Mouse (Mus musculus): ENCODE data around the gene Gucd1. TPM values are rescaled to one million over a fixed set of nuclear protein-coding genes. Genes with fewer than 3 reads are reported as not detected.

Gene Gucd1
- total and polyA plus RNA-seq, 3 experiments: 16.8 to 19.0 (median 18.0) TPM

- H3K27me3 ChIP-seq (replicated peaks): peaks cover 8% of the 10 kb centered on the region
- dilution Hi-C loops (cut with MboI; ENCODE audit: extremely low pct_ligation_motif_present, extremely low pct_unique_long_range_greater_than_20kb, low sequenced_read_pairs): no loop called here
- H3K36me3 ChIP-seq (replicated peaks in 1 of 2; ENCODE audit: control insufficient read depth in 1 of 2, insufficient read depth in 1 of 2, low read length in 1 of 2): no peaks in the 10 kb centered on the region
These were observed 37.8 kb upstream of the Gucd1 start for GRCm38 (mm10) chr10:75555557-75555956.

GRCm38 (mm10) chr10:75554090-75554489, 36.3 kb upstream of the Gucd1 start:
- H3K9ac ChIP-seq (ENCODE audit: insufficient read depth, low read depth): no peak overlapping the region
- no peak for TF ChIP-seq TCF12 (IDR thresholded peaks at IDR 0.05; ENCODE audit: low read depth, low read length)
- TF ChIP-seq MEF2A (IDR thresholded peaks at IDR 0.05; ENCODE audit: borderline replicate concordance, low read depth, low read length): no peak
- TF ChIP-seq MXI1 (IDR thresholded peaks at IDR 0.05; ENCODE audit: low read depth, low read length): no peak
- TF ChIP-seq POLR2AphosphoS2 (IDR thresholded peaks at IDR 0.05; ENCODE audit: low read depth, low read length): no peak
- no peak for TF ChIP-seq CTCF (conservative IDR thresholded peaks at IDR 0.05 in 1 of 2, IDR thresholded peaks at IDR 0.05 in 1 of 2; ENCODE audit: low read depth in 2 of 2, low read length in 2 of 2)
- TF ChIP-seq JUND (conservative IDR thresholded peaks at IDR 0.05; ENCODE audit: low read depth, low read length): no peak
- no peak for TF ChIP-seq MYC (IDR thresholded peaks at IDR 0.05; ENCODE audit: low read depth, low read length)
- no peak for TF ChIP-seq CHD2 (IDR thresholded peaks at IDR 0.05; ENCODE audit: low read length)
- no peak for TF ChIP-seq EP300 (IDR thresholded peaks at IDR 0.05; ENCODE audit: low read length)
- no peak for TF ChIP-seq NELFE (IDR thresholded peaks at IDR 0.05; ENCODE audit: low read depth, low read length)
- TF ChIP-seq ZKSCAN1 (IDR thresholded peaks at IDR 0.05; ENCODE audit: borderline replicate concordance, low read depth, low read length): no peak
- TF ChIP-seq SMC3 (IDR thresholded peaks at IDR 0.05; ENCODE audit: low read depth, low read length): no peak
- no peak for TF ChIP-seq MAX (IDR thresholded peaks at IDR 0.05; ENCODE audit: low read length)
- no peak for TF ChIP-seq USF2 (conservative IDR thresholded peaks at IDR 0.05; ENCODE audit: low read depth, low read length)
- no peak for TF ChIP-seq JUN (IDR thresholded peaks at IDR 0.05; ENCODE audit: insufficient read depth, low read depth, low read length)
- peaks cover 3% of the 10 kb centered on the region for H3K27me3 ChIP-seq (replicated peaks)
- DNase-seq (ENCODE audit: extremely low read depth): no peak
- H3K4me3 ChIP-seq (replicated peaks in 1 of 3; ENCODE audit: low read depth in 2 of 3, low read length in 2 of 3, poor library complexity in 1 of 3): no peak overlapping the region
- dilution Hi-C loops (cut with MboI; ENCODE audit: extremely low pct_ligation_motif_present, extremely low pct_unique_long_range_greater_than_20kb, low sequenced_read_pairs): no loop called here
- H3K4me2 ChIP-seq (ENCODE audit: insufficient read depth, low read depth, poor library complexity, severe bottlenecking): no peak overlapping the region
- no peaks in the 10 kb centered on the region for H3K9me3 ChIP-seq (replicated peaks; ENCODE audit: low read length)
- H3K79me2 ChIP-seq (replicated peaks; ENCODE audit: control insufficient read depth, extremely low read depth, insufficient read depth, poor library complexity, severe bottlenecking): no peaks in the 10 kb centered on the region
- no peaks in the 10 kb centered on the region for H3K36me3 ChIP-seq (replicated peaks in 1 of 2; ENCODE audit: control insufficient read depth in 1 of 2, insufficient read depth in 1 of 2, low read length in 1 of 2)
- in situ Hi-C loops (cut with MboI; ENCODE audit: low pct_ligation_motif_present, low pct_unique_long_range_greater_than_20kb, low sequenced_read_pairs): no loop called here
- peaks cover 11 to 27% of the 10 kb centered on the region in 2 experiments for H3K4me1 ChIP-seq (ENCODE audit: control insufficient read depth in 1 of 2, insufficient read depth in 2 of 2)
- no peak overlapping the region for H3K27ac ChIP-seq (ENCODE audit: insufficient read depth, low read depth)

More at GRCm38 (mm10) chr10:75555557-75555956, 37.8 kb upstream of the Gucd1 start:
- Histone ChIP-seq H3K4me1 (ENCODE audit: control insufficient read depth in 1 of 2, insufficient read depth in 2 of 2) (peaks cover 14 to 32% of the 10 kb centered on the region in 2 experiments), H3K4me3 (replicated peaks in 1 of 3; ENCODE audit: low read depth in 2 of 3, low read length in 2 of 3, poor library complexity in 1 of 3) (no peak overlapping the region), H3K9me3 (replicated peaks; ENCODE audit: low read length) (no peaks in the 10 kb centered on the region), H3K27ac (ENCODE audit: insufficient read depth, low read depth) (no peak overlapping the region), H3K4me2 (ENCODE audit: insufficient read depth, low read depth, poor library complexity, severe bottlenecking) (no peak overlapping the region), H3K79me2 (replicated peaks; ENCODE audit: control insufficient read depth, extremely low read depth, insufficient read depth, poor library complexity, severe bottlenecking) (no peaks in the 10 kb centered on the region), H3K9ac (ENCODE audit: insufficient read depth, low read depth) (no peak overlapping the region)
- in situ Hi-C loops (cut with MboI; ENCODE audit: low pct_ligation_motif_present, low pct_unique_long_range_greater_than_20kb, low sequenced_read_pairs): no loop called here
- DNase-seq (ENCODE audit: extremely low read depth): no peak
- TF ChIP-seq SMC3 (IDR thresholded peaks at IDR 0.05; ENCODE audit: low read depth, low read length): no peak
- TF ChIP-seq GABPA (IDR thresholded peaks at IDR 0.05; ENCODE audit: insufficient replicate concordance, low read depth, low read length): no peak
- no peak for TF ChIP-seq MAFK (IDR thresholded peaks at IDR 0.05; ENCODE audit: insufficient replicate concordance, low read length)
- TF ChIP-seq ZMIZ1 (IDR thresholded peaks at IDR 0.05; ENCODE audit: low read depth, low read length): no peak
- TF ChIP-seq SIN3A (IDR thresholded peaks at IDR 0.05; ENCODE audit: low read length): no peak
- TF ChIP-seq BHLHE40 (IDR thresholded peaks at IDR 0.05; ENCODE audit: low read depth, low read length): no peak
- TF ChIP-seq MAZ (IDR thresholded peaks at IDR 0.05; ENCODE audit: low read depth, low read length): no peak
- TF ChIP-seq TBP (conservative IDR thresholded peaks at IDR 0.05; ENCODE audit: low read depth, low read length): no peak
- no peak for TF ChIP-seq UBTF (IDR thresholded peaks at IDR 0.05; ENCODE audit: low read depth, low read length)
- no peak for TF ChIP-seq CHD1 (IDR thresholded peaks at IDR 0.05; ENCODE audit: low read depth, low read length)
- no peak for TF ChIP-seq NRF1 (IDR thresholded peaks at IDR 0.05; ENCODE audit: low read depth, low read length)

All from CH12.LX (cell line).